In genomic region chr7:124171992-124172391, GRCm38 (mm10) we compare ENCODE assay signal across 15 mouse cellular contexts.
DNase-seq lines count a peak whose midpoint lies in the region; ATAC-seq and TF ChIP-seq lines count a peak whose summit lies in the region.
"Had no signal": no experiment of that assay in that cellular context is flagged by ENCODE, and none has a peak within 500 bp of the region (broad histone marks: within the 10 kb centered on the region; RNA-seq: fewer than 3 reads in every experiment).

No protein-coding gene starts in this region.

- H3K4me2 ChIP-seq in kidney, embryonic 14.5 days (replicated peaks; ENCODE audit: low read depth, low read length): no peak overlapping the region
- H3K4me2 ChIP-seq: heart, embryonic 15.5 days; hindbrain, embryonic 13.5 days; neural tube, embryonic 15.5 days had no signal

- no peak for TF ChIP-seq EP300 in heart, adult 2 months (IDR thresholded peaks at IDR 0.05; ENCODE audit: insufficient read depth, low read depth, low read length)

- no peak for TF ChIP-seq POLR2A in heart, adult 2 months (IDR thresholded peaks at IDR 0.05; ENCODE audit: insufficient read depth, low read depth, low read length)

- H3K36me3 ChIP-seq in kidney, embryonic 14.5 days (ENCODE audit: control insufficient read depth, insufficient read depth, low read length): no peaks in the 10 kb centered on the region
- no peaks in the 10 kb centered on the region for H3K36me3 ChIP-seq in heart, adult 2 months (ENCODE audit: control insufficient read depth, insufficient read depth, low read length)
- H3K36me3 ChIP-seq: heart, embryonic 15.5 days; hindbrain, embryonic 13.5 days; midbrain, embryonic 10.5 days; neural tube, embryonic 15.5 days had no signal

- no peak overlapping the region for H3K9ac ChIP-seq in kidney, embryonic 14.5 days (ENCODE audit: low read depth, low read length)
- no peak overlapping the region for H3K9ac ChIP-seq in heart, adult 2 months (ENCODE audit: low read depth, low read length)
- H3K9ac ChIP-seq: heart, embryonic 15.5 days; hindbrain, embryonic 13.5 days; neural tube, embryonic 15.5 days had no signal

- no peak overlapping the region for H3K4me3 ChIP-seq in kidney, embryonic 14.5 days (ENCODE audit: low read length)
- no peak overlapping the region for H3K4me3 ChIP-seq in heart, adult 2 months
- H3K4me3 ChIP-seq: heart, embryonic 15.5 days; hindbrain, embryonic 13.5 days; midbrain, embryonic 10.5 days; neural tube, embryonic 15.5 days had no signal

- no peaks in the 10 kb centered on the region for H3K27me3 ChIP-seq in kidney, embryonic 14.5 days (ENCODE audit: control insufficient read depth, insufficient read depth, low read length)
- H3K27me3 ChIP-seq in heart, adult 2 months (ENCODE audit: control insufficient read depth, insufficient read depth, low read length): no peaks in the 10 kb centered on the region
- H3K27me3 ChIP-seq: heart, embryonic 15.5 days; hindbrain, embryonic 13.5 days; neural tube, embryonic 15.5 days had no signal

- TF ChIP-seq CTCF in heart, adult 2 months (IDR thresholded peaks at IDR 0.05): no peak

- intact Hi-C loops in heart, adult 2 months (cut with DNase I): no loop called here

- no peaks in the 10 kb centered on the region for H3K9me3 ChIP-seq in kidney, embryonic 14.5 days (ENCODE audit: control insufficient read depth, low read length)
- H3K9me3 ChIP-seq: heart, embryonic 15.5 days; hindbrain, embryonic 13.5 days; midbrain, embryonic 10.5 days; neural tube, embryonic 15.5 days had no signal

- no peak overlapping the region for H3K27ac ChIP-seq in kidney, embryonic 14.5 days (ENCODE audit: low read depth, low read length)
- H3K27ac ChIP-seq in heart, adult 2 months: no peak overlapping the region
- H3K27ac ChIP-seq: heart, embryonic 15.5 days; hindbrain, embryonic 13.5 days; midbrain, embryonic 10.5 days; neural tube, embryonic 15.5 days had no signal

- DNase-seq in kidney, adult 11 months: peak; percentile 46
- DNase-seq in right cerebral cortex, postnatal 10 days (ENCODE audit: low spot score in 2 of 2): peak; percentile 33 to 59
- DNase-seq in right cerebral cortex, postnatal 14 days: no peak
- DNase-seq in kidney, postnatal 36 days: peak; percentile 4 to 25
- DNase-seq in telencephalon, adult 2 months (ENCODE audit: low read depth, low spot score): peak; percentile 62
- DNase-seq in adrenal gland, adult 18-20 months (ENCODE audit: low spot score in 2 of 2): no peak
- no peak for DNase-seq in heart, adult 2 months
- DNase-seq: adrenal gland, postnatal 10 days; cerebellum, adult 9-11 months had no signal

- no peaks in the 10 kb centered on the region for H3K79me2 ChIP-seq in heart, adult 2 months (replicated peaks; ENCODE audit: control insufficient read depth, insufficient read depth, low read length)

- no peak for ATAC-seq in kidney, embryonic 14.5 days (ENCODE audit: low FRiP score, low TSS enrichment)
- ATAC-seq: CD4-positive, CD25-positive, alpha-beta regulatory T cell, adult 4 months had no signal

- no peaks in the 10 kb centered on the region for H3K4me1 ChIP-seq in kidney, embryonic 14.5 days (ENCODE audit: control insufficient read depth, insufficient read depth, low read length)
- no peaks in the 10 kb centered on the region for H3K4me1 ChIP-seq in heart, adult 2 months (ENCODE audit: control insufficient read depth, insufficient read depth, low read length)
- H3K4me1 ChIP-seq: heart, embryonic 15.5 days; hindbrain, embryonic 13.5 days; midbrain, embryonic 10.5 days; neural tube, embryonic 15.5 days had no signal

Comparison
In these comparisons a context has a peak if more than half of its experiments do, and no peak if none do; other contexts are left out.
1. DNase-seq: peak in kidney, adult 11 months (single experiment), right cerebral cortex, postnatal 10 days (2 of 2), kidney, postnatal 36 days (2 of 2) and telencephalon, adult 2 months (single experiment); none in right cerebral cortex, postnatal 14 days (single experiment), adrenal gland, adult 18-20 months (0 of 2) and heart, adult 2 months (0 of 2).